Mouse (Mus musculus): ENCODE results near the gene Ndufb8.
A peak's percentile ranks its signal among the peaks of the same experiment; 100 is the strongest.

The Ndufb8 gene

DNA sequence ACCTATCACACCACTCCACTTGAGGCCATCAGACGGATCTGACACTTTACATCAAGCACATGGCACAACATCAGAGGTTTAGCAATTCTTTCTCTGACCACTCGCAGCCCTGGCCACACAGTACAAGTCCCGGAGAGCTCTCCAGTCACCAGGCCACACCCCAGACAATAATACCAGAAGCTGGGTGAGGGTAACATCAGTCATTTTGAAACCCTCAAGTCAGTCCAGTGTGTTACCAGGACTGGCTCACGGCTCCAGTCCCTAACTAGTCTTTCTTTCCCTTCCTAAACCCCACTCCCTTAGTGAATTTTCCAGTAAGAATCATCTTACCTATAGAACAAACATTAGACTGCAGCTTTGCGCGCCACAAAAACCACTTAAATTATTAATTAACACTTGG is 25.2 kb downstream of the Ndufb8 start:
- no peak for DNase-seq (ENCODE audit: inconsistent ontology term)

DNA sequence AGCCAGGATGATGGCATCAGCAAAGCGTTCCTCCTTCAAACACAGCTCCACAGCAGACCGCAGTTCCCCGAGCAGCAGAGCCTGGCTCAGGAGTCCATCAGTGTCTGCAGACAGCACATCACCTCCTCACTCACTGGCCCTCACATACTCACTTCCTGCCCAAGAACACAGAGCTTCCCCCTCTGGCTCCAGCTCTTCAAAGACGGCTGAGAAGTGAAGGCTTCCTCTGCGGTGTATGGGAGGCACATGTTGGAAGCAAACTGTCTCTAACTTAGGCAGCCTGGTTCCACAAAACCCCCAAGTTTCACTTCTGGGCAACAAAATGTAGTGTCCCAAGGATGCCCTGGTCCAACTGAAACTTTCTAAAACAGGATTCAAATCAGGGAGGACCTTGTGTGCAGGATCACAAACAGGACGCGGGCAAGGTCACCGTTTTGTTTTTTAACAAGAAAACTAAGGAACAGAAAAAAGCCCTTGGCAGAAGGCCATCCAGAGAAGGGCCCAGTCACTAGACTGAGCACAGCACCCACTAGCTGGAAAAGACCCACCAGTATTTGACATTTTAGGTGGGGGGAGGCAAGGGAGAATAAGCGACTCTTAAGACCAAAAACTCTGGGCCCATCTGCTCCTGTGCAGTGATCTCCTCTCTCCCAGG is 29.6 kb downstream of the Ndufb8 start:
- no peak for DNase-seq (ENCODE audit: inconsistent ontology term)

DNA sequence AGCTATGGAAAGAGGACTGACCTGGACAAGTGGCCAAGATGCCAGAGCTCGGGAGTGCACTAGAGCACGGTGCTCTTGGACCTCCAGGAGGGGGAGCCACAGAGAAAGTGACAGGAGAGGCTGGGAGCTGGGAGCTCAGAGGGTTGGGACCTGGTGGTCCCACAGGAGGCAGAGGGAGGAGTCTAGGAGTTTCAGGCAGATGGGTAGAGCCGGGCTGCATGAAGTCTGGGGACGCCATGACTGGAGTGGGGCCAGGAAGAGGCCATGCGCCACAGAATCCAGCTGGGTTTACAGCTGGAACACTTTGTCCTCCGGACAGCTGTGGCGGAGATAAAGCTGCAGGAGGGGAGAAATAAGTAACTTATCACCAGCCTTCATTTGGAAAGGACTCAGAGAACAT is 36.1 kb downstream of the Ndufb8 start:
- DNase-seq (ENCODE audit: inconsistent ontology term) = no peak

DNA sequence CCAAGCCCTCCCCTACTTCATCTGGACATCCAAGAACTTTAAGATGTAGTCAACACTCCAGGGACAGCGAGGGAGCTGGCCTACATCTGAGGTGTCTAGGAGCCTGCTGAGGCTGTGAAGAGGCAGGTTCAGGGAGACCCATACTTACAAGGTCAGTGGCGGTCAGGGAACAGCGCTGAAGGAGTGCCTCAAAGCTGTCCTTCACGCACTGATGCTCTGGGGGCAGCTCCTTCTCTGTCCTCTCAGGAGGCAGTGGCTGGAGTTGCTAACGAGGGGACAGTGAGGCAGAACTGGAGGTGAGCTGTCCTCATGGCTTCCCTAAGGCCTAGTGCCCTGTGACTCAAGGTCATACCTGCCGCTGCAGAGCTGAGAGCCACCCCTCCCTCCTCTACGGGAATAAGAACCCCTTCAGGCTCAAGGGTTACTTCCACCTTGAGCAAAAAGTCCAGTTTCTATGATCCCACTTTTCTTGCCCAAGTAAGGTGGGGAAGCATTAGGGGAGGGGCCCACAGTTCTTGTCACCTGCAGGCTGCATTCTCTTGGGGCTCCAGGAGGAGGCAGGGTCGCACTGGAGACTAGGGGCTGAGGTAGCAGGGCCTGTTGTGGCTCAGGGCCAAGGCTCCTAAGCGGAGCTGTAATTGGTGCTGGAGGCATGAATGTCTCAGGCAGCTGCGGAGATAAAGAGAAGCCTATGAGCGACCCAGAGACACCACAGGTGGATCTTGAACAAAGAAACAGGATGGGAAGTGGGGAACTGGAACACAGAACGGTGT is 37.1 kb downstream of the Ndufb8 start:
- DNase-seq (ENCODE audit: inconsistent ontology term) = no peak

DNA sequence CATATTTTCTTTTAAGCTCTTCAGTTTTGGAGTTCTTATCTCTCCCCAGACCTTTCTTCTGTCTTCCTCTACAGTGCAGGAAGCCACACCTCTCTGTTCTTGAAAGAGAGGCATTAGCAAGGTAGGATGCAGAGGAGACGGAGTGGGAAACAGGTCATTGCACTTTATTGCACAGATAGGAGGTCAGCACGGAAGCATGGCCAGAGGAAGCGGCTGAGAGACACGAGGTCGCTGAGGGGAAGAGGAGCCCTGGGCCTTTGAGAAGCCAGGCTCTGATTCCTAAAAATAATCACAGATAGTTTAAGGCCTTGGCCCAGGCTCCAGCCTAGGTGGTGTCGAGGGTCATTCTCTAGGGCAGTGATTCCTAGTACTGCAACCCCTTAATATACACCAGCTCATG is 39.5 kb downstream of the Ndufb8 start:
- DNase-seq (ENCODE audit: inconsistent ontology term) = no peak

DNA sequence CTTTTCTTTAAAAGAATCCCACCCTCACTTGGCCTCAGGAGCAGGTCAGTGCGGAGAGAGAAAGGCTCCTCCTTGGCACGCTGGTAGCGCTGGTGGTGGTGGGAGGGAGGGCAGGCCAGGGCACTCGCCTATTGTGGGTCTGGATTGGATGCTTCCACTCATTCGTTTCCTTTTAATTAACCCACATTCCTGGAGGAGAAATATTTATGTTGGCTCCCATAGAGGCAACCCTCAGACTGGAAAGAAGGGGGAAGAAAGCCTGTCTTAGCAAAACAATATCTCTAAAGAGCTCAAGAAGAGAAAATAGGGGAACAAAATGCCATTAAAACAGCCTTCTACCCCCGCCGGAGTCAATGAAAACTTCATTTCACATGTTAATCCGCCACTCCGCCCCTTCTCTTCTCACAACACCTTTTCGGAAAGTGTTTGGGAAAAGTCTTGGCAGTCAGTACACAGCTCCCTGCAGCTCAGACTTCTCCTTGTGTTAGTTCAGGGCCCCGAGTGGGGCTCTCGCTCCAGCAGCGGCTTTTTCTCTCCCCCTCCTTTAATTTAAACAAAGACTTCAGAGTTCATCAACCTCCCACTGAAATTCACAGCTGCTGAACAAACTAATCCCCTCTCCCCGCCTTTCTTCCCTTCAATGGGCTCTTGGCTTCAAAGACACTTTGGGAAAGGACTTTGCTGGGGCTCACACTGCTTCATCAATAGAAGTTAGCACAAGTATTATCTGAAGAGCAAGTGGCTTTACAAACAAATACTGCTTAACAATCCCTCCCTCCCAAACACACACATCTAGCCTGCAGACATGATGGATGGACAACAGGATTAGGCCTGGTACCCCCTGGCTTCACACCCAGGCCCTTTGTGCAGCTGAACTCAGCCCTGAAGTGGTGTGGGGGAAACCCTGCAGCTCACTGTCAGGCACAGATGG is 40.5 kb downstream of the Ndufb8 start:
- peak; percentile 86 for DNase-seq (ENCODE audit: inconsistent ontology term)

DNA sequence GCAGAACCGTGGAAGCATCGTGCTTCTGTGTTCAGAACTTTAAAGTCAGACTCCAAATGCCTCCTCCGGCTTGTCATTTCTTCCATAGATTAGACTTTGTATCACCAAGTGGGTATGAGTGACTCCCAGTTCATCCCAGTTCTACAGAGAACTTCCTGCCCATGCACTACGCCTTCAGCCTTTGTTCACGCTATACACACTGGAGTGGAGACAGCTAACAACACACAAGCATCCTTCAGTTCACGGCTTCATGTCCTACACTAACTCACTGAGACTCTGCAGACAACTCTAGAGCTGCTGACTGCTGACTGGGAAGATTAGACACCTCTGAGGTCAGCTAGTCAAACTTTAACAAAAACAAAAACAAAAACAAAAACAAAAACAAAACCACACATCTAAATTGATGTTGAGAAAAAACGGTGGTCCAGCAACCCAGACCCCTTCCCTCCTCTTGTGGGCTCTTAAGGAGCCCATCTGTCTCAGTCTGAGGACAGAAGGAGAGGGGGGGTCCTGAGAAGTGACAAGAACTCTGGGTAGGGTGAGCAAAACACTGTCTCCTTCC is 41.2 kb downstream of the Ndufb8 start:
- DNase-seq (ENCODE audit: inconsistent ontology term) = no peak

DNA sequence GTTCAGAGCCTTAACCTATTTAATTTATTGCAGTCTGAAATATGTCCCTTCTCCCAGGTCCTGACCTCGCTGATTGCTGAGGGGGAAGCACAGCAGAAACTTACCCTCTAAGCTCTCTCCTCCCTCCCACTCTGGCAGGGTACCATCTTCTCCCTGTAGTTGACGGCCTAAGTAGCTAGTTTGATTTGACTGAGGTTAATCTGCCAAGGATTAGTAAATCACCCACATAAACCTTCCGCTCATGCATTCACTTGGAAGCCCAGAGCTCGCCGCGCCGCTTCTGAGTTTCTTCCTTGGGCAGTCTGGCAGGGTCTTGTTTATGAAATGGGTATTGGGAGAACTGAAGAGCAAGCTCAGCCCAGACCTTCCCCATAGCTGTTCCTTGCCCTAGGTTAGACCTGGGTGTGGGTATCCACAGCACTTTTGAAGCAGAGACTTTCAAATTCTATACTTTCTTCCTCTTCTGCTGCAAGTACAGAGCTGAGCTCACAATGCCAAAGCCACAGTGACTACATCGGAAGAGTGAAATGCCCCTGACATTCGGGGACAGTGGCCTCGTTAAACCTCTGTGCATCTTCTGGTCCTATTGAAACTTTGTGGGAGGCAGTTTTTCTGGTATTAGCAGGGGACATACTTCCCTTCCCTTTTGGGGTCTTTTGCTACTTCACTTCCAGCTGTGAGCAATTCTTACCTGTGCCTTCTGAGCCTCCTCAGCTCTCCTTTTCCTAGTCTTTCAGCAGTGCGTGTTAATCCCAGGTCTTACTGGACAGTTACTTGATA is 42.0 kb downstream of the Ndufb8 start:
- DNase-seq (ENCODE audit: inconsistent ontology term) = no peak

DNA sequence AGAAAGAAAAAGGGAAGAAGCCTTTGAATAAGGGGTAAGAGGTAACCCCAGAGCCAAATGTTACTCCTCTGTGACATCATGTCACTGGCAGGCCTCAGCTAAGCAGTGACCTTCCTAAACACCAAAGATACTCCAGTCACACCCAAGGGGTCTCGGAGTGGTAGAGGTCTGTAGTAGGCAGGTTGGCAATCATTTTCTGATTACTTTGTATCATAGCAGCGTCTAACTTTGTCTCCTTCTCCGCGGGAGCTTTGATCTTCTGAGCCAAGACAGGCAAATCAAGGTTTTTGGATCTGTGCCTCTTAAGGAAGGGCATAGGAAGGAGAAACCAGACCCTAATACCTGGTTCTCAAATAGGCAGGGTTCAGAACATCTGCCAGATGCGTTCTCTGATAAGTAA is 42.6 kb downstream of the Ndufb8 start:
- DNase-seq (ENCODE audit: inconsistent ontology term) = no peak

DNA sequence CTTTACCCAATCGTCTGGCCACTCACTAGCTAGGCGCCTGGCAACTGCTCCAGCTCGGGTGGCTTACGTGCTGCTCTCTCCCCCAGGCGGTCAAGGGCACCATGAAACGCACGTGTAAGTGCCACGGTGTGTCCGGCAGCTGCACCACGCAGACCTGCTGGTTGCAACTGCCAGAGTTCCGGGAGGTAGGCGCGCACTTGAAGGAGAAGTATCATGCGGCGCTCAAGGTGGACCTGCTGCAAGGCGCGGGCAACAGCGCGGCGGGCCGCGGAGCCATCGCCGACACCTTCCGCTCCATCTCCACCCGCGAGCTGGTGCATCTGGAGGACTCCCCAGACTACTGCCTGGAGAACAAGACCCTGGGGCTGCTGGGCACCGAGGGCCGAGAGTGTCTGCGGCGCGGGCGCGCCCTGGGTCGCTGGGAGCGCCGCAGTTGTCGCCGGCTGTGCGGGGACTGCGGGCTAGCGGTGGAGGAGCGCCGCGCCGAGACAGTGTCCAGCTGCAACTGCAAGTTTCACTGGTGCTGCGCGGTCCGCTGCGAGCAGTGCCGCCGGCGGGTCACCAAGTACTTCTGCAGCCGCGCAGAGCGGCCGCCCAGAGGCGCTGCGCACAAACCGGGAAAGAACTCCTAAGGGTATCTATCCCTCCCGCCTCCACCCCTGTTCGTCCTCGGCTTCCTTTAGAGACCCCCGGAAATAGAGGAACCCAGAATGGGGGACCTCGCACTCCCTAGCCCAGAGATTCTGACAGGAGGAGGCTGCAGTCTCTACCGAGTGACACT is 43.6 kb downstream of the Ndufb8 start:
- DNase-seq (ENCODE audit: inconsistent ontology term) = peak; percentile 61

DNA sequence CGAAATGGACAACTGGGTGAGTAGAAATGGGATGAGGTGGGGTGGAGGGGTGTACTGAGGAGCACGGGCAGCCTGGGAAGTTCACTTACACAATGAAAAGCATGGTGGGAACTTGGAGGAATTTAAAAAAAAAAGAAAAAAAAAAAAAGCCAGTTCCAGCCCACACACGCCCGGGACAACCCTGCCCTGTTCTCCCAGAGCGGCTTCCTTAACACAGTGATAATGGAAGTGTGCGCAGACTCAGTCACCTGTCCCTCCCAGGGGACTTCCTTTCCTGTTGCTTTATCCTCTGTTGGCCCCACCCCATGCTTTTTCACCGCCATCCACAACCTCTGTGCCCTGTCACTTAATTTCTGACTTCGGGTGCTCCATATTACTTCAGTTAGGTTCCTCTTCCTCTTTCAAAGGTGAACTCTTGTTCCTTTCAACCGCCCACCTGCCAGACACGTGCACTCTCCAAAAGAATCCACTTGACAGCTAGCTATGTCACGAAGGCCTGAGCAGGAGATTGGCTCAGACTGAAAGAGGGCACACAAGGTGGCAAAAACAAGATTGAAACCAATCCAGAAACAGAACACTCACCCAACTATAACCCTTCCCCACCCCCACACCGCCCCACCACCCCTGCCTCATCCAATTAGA is 44.6 kb downstream of the Ndufb8 start:
- DNase-seq (ENCODE audit: inconsistent ontology term) = no peak

DNA sequence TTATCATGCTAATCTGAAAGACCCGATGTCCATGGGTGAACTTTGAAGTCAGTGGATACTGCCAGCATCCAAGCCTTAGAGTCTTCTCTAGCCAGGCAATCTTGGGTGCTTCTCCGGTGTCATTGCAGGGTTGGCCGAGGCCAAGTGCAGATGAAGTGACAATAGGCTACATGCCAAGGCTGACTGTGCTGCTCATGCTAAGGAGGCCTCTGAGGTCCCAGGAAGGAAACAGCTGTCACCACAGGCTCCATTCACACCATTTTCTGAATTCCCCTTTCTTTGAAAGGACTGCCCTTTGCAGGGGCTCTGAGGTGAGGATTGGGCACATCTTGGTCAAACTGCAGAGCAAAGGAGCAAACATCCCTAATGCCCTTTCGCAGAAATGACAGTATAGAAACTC is 52.5 kb downstream of the Ndufb8 start:
- no peak for DNase-seq (ENCODE audit: inconsistent ontology term)

DNA sequence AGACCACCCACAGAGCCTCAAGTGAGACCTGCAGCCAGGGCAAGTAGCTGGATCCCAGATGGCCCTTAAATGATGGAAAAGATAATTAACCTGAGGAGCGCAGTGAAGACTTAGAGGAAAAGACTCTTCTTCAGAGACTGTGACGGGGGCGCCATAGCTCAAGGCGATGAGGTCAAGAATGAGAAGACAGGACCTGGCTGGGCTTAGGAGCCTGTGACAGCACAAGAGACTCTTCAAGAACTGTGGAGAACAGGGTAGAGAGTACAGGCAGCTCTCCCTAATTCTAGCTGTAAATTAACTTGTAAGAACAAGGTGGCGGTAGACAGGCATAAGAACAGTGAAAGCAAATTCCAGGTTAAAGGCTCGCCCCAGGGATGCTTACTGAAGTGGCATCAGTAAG is 53.3 kb downstream of the Ndufb8 start:
- no peak for DNase-seq (ENCODE audit: inconsistent ontology term)

DNA sequence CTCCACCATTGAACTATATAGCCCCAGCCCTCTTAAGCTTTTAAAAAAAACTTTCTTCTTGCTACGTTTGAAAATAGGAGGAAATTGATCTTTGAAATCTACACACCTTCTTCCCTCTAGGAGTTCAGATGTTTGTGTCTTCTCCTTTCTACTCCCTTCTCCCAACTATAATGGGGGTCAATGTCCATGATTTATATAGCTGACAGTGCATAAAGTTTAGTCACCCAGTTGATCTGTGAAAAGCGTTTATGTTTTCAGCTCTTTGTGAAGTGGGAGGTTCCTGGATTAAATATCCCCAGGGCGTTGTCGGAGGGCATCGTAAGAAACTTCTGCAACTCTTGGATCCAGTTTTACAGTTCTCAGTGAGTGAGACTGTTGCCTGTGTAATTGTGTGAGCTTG is 55.0 kb downstream of the Ndufb8 start:
- DNase-seq (ENCODE audit: inconsistent ontology term) = no peak

DNA sequence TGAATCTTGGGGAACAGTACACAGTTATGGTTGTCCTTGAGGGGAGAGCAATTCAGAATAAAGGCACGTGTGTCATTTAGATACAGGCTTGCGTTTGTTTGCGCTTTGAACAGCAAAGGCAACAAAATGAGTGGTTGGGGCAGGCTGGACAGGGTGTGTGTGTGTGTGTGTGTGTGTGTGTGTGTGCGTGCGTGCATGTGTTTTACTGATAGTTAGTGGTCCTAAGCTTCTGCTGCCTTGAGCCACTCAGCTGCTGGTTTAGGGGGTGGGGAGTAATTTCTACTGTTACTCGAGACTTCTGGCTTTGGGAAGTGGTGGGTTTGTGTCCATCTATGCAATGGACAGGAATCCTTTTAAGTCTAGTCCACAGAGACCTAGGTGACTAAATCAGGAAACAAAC is 56.3 kb downstream of the Ndufb8 start:
- DNase-seq (ENCODE audit: inconsistent ontology term) = no peak
